Mouse (Mus musculus): Measurements from ENCODE around the gene Clcn3. TPM values are rescaled to one million over a fixed set of nuclear protein-coding genes. Genes with fewer than 3 reads are reported as not detected.
"Not testable (repeated sequence)": the region's sequence is repeated elsewhere in the genome, so short reads cannot be mapped to it uniquely, and the experiment has no call there.

Gene Clcn3
- 67.1 and 69.5 TPM in 2 replicates for polyA plus RNA-seq (2015; fragmentation: Nextera tagmentation; extraction: Ambion mirVana)

DNA sequence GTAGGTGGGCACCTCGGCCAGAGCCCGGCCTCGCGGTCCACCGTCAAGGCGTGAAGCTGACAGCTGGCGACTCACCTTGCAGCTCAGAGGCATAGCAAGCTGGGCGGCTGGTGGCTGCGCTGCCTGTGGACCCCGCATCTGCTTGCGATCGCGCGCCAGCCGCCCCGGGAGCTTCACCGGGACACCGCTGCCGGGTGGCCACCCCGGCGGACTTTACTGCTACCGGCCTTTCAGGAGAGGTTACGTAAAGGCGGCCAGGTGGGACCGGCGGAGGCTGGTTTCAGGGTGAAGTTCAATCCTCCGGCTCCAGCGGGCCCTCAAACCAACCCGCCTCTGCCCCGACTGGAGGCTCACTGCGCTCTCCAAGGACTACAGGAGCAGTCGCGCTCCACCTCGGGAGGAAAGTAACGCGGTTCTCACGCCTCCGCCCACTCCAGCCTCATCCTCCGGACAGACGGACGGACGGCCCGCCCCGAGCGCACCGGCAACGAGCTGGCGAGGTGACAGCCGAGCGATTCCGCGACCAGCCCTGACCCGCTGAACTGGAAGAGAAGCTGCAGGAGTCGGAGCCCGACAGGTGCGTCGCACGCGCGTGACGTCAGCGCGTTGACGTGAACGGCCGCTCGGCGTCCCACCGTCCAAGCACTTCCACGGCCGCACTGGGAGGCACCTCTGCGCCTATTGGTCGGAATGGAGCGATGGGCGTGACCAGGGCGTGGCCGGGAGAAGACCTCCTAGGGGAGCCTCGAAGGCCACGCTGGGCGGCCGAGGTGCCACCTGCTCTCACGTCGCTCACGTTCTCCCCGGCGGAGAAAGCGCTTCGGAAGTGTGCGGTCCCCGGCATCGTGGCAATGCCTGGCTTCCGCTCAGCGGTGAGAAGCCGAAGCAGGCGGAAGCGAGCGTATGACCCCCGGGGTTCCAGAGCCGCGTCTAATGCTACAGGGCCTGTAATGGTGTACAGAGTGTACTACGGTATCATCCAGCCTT is at the start of gene Clcn3:
Gene Clcn3, minus strand, starts transcription at position 600 of the 987 bp plus-strand sequence.
- ATAC-seq (replicated peaks) = peak; percentile 100
- H3K4me1 ChIP-seq = peaks cover 14% of the 10 kb centered on the region
- peak within 1 kb of the TSS; percentile 97 for H3K4me2 ChIP-seq
- under 1% methylated on average over 101 of the region's 101 CpGs for WGBS
- peak within 1 kb of the TSS; percentile 86 for H3K27ac ChIP-seq
- peak within 1 kb of the TSS; percentile 71 for H3K9ac ChIP-seq
- H3K4me3 ChIP-seq = peak within 1 kb of the TSS; percentile 63
- H3K36me3 ChIP-seq (replicated peaks) = no peaks in the 10 kb centered on the region
- H3K9me3 ChIP-seq = no peaks in the 10 kb centered on the region
- H3K27me3 ChIP-seq (replicated peaks) = no peaks in the 10 kb centered on the region

DNA sequence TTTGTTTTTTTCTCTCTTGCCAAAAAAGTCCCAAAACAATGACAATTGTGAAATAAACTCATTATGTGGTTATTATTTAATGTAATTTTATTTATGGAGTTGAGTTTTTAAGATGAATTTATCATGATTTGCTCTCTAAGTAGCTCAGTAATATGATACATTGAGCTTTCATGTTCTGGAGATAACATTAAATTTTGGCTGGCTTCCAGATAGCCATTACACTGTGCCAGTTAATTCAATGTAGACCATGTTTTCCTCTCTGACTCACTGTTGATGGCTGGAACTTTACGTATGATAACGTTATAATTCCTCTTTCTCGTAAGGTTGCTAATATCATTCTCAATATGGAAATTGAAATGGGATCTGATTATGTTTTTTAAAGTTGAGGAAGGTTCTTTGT is 13.4 kb upstream of the Clcn3 start:
- 94% methylated on average over 3 of the region's 3 CpGs for WGBS

DNA sequence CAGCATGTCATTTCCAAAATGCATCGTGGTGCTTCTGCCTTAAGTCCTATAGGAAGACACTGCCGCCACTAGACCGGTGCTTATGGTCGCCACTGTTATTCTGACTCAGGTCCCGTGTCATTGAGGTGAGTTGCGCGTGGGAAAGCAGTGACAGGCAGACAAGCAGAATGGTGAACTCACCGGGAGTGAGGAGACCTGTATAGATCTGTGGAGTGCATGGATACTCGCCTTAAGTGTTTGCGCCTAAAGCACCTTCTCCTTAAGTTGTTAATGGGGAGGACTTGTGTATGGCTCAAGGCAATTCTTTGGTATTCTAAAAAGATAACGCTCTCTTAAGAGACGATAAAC is 10.5 kb upstream of the Clcn3 start:
- Histone ChIP-seq H3K9me3 (no peaks in the 10 kb centered on the region), H3K4me1 (peaks cover 14% of the 10 kb centered on the region), H3K27me3 (replicated peaks) (no peaks in the 10 kb centered on the region), H3K36me3 (replicated peaks) (no peaks in the 10 kb centered on the region), H3K4me2 (peak overlapping the region; percentile 64), H3K4me3 (peak overlapping the region; percentile 67), H3K27ac (peak overlapping the region; percentile 86), H3K9ac (peak overlapping the region; percentile 56)
- ATAC-seq (replicated peaks) = no peak
- 5% methylated on average over 12 of the region's 12 CpGs for WGBS

More for the DNA sequence above, 13.4 kb upstream of the Clcn3 start:
- no peak overlapping the region for H3K4me2 ChIP-seq
- H3K9me3 ChIP-seq = no peaks in the 10 kb centered on the region
- no peak overlapping the region for H3K27ac ChIP-seq
- H3K9ac ChIP-seq = no peak overlapping the region
- H3K27me3 ChIP-seq (replicated peaks) = no peaks in the 10 kb centered on the region
- H3K4me1 ChIP-seq = peaks cover 14% of the 10 kb centered on the region
- no peak for ATAC-seq (replicated peaks)
- no peaks in the 10 kb centered on the region for H3K36me3 ChIP-seq (replicated peaks)
- no peak overlapping the region for H3K4me3 ChIP-seq

DNA sequence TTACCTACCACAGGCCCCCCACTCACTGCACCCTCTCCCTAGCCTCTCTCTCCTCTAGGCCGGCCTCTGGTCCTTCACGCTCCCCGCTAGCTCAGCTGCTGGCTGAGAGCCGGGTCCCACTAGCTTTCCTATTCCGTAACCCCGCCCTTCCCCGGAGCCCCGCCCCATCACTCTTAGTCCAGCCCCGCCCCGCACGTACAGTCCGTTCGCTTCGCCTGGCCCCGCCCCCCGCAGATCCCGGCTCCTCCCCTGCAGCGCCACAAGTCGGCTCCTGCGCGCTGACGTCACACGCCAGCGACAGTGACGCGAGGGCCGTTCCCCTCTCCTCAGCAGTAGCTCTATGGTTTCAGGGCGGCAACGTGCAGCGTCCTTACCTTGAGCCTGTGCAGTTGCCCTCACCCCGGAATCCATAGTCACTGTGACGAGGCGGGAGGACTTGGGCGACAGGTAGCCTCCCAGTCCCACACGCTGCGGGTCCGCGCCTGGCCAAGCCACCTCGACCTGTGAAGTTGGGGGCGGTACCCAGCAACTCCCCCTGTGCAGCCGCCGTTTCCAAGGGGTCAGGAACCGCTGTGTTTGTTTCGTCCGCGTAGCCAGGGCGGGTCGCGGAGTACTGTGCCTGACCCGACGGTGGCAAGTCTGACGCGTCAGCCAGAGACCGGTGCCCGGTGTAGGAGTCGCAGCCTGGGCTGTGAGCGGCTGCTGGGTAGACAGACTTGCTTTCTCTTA is 10.0 kb upstream of the Clcn3 start, which contains the start of gene Nek1:
Gene Nek1, plus strand, starts transcription at position 286 of the 729 bp plus-strand sequence.
- H3K4me2 ChIP-seq = peak within 1 kb of the TSS; percentile 64
- peak within 1 kb of the TSS; percentile 67 for H3K4me3 ChIP-seq
- peaks cover 14% of the 10 kb centered on the region for H3K4me1 ChIP-seq
- H3K9me3 ChIP-seq = no peaks in the 10 kb centered on the region
- WGBS = 1% methylated on average over 57 of the region's 57 CpGs
- H3K27ac ChIP-seq = peak within 1 kb of the TSS; percentile 86
- H3K36me3 ChIP-seq (replicated peaks) = no peaks in the 10 kb centered on the region
- H3K9ac ChIP-seq = peak within 1 kb of the TSS; percentile 56
- peak; percentile 97 for ATAC-seq (replicated peaks)
- H3K27me3 ChIP-seq (replicated peaks) = no peaks in the 10 kb centered on the region

DNA sequence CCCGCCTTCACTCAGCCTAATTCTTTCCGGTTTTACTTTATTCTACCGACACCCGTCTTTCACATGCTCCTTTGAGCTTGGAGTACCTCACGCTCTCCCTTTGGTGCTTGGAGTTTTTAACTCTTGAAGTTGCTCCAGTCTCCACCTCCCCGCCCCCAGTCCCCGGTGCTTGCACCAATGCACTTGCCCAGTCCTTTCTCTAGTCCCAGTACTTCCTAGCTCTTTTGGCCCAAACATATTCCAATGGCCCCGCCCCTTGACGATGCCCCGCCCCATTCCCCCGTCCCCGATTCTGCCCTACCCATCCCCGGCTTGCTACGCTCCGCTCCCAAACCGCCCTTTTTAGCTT is 9.4 kb upstream of the Clcn3 start:
- no peak for ATAC-seq (replicated peaks)
- WGBS = under 1% methylated on average over 16 of the region's 16 CpGs
- Histone ChIP-seq H3K4me2 (peak overlapping the region; percentile 64), H3K27ac (peak overlapping the region; percentile 86), H3K4me3 (peak overlapping the region; percentile 67), H3K9ac (peak overlapping the region; percentile 54), H3K9me3 (no peaks in the 10 kb centered on the region), H3K4me1 (peaks cover 14% of the 10 kb centered on the region), H3K27me3 (replicated peaks) (no peaks in the 10 kb centered on the region), H3K36me3 (replicated peaks) (no peaks in the 10 kb centered on the region)

DNA sequence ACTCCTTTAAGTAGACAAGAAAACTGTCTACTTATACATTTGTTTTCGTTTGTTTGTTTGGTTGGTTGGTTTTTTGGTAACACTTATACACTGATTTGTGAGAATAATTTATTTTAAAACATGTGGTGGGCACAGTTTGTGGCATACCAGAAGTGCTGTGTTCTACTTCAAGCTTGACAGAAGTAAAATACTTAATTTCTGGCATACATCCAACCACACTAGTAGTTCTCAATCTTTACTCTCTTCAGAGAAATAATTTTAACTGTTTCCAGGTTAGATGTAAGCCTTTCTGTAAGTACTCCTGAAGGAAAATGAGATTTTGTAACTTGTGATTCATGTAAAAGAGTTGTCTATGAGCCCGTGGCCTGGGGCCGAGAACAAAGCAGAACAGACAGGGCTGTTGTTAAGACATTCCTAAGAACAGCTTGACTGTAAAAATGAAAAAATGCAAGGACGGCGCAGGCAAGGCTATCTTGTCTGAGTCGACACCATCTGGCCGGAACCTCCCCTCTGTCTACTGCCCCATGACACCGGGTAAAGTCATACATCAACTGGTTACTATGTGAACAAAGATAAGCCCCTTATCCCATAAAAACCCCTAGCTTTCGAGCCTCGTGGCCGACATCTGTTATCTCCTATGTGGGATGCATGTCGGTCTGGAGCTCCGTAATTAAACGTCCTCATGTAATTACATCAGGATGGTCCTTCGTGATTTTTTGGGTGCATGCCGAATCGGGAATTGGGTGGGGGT is 1.3 kb upstream of the Clcn3 start:
- not testable (repeated sequence) for ATAC-seq (replicated peaks); H3K9me3 ChIP-seq; H3K27me3 ChIP-seq (replicated peaks); H3K36me3 ChIP-seq (replicated peaks); H3K27ac ChIP-seq; H3K4me3 ChIP-seq; H3K9ac ChIP-seq
- peak overlapping the region; percentile 97 for H3K4me2 ChIP-seq
- H3K4me1 ChIP-seq = peaks cover 14% of the 10 kb centered on the region
- WGBS = 90% methylated on average over 17 of the region's 17 CpGs

DNA sequence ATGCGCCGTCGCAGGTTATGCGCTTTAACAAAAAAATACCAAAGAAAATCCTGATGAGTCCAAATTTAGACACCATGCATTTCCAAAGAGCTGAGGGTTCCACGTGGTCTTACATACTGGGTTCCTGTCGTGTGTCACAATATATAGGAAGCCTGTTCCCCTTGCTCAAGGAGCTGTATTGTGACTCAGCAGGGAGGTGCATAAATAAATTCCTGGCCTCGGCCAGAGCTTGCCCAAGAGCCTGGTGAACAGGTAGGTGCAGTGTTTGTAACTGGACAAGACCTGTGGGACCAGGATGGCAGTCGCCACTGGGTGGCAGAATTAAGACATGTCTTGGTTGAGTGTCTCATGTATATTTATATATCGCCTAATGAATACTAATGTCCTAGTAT is 584 bp upstream of the Clcn3 start:
- 6% methylated on average over 9 of the region's 9 CpGs for WGBS
- Histone ChIP-seq H3K27me3 (replicated peaks) (no peaks in the 10 kb centered on the region), H3K4me1 (peaks cover 14% of the 10 kb centered on the region), H3K9ac (peak overlapping the region; percentile 66), H3K27ac (peak overlapping the region; percentile 86), H3K4me2 (peak overlapping the region; percentile 97), H3K36me3 (replicated peaks) (no peaks in the 10 kb centered on the region), H3K4me3 (peak overlapping the region; percentile 63), H3K9me3 (no peaks in the 10 kb centered on the region)
- ATAC-seq (replicated peaks) = peak; percentile 79

DNA sequence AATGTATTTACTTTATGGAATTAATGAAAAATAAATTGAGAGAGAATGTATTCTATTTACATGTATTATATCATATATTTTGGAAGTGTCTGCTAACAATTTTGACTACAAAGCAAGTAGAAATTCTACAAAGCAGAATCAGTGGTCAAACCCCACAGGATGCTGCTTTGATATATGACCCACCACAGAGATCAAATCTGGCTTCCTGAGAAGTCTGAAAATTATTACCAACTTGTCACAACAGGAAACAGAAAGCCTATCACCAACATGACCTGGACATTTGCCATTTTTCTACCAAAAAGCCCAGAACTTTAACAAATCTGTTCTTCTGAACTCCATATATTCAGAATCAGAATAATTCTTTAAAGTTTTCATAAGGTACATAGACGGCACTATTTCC is 1.7 kb downstream of the Clcn3 start:
- Histone ChIP-seq H3K27ac (no peak overlapping the region), H3K4me2 (peak overlapping the region; percentile 97; the same call in 1 of the 2 replicates), H3K36me3 (replicated peaks) (no peaks in the 10 kb centered on the region), H3K4me3 (no peak overlapping the region), H3K9me3 (no peaks in the 10 kb centered on the region), H3K9ac (no peak overlapping the region), H3K27me3 (replicated peaks) (no peaks in the 10 kb centered on the region), H3K4me1 (peaks cover 14% of the 10 kb centered on the region)
- 68% methylated on average over 1 of the region's 1 CpGs for WGBS
- ATAC-seq (replicated peaks) = no peak

DNA sequence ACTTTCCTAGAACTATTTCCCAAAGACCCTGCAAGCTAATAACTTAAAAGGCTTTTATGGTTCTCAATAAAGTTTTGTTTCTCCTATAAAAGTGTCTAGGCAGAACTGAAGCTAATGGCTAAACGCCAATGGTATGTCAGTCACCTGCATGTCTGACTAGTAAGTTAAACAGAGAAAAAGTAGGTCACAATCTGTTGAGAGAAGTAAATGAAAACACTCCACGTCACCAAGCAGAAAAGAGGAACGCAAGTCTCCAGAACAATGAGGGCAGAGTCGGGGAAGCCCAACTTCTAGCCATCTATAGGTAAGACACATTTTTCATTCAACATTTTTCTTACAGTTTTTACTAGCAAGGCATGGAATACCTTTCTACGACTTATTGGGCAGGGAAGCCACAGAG is 4.6 kb downstream of the Clcn3 start:
- H3K27ac ChIP-seq = no peak overlapping the region
- no peaks in the 10 kb centered on the region for H3K27me3 ChIP-seq (replicated peaks)
- H3K9me3 ChIP-seq = no peaks in the 10 kb centered on the region
- no peak overlapping the region for H3K4me2 ChIP-seq
- no peak for ATAC-seq (replicated peaks)
- 84% methylated on average over 5 of the region's 5 CpGs for WGBS
- H3K36me3 ChIP-seq (replicated peaks) = no peaks in the 10 kb centered on the region
- H3K9ac ChIP-seq = no peak overlapping the region
- no peak overlapping the region for H3K4me3 ChIP-seq
- peaks cover 14% of the 10 kb centered on the region for H3K4me1 ChIP-seq

DNA sequence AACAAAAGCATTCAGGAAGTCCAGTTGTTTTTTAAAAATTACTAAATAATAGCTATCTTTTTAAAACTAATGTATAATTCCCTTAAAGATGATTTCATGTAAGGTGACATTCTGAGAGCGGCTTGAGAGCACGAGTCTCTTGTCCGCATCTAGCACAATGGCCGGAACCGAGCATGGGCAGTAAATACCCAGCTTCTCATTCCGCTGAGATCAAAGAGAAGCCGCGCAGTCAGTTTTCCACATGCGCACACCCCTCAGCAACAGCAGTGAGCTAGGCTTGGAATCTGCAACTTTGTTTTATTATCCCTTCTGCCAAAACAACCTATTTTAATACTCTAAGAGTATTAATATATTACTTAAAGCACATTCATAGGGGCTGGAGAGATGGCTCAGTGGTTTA is 6.3 kb downstream of the Clcn3 start:
- ATAC-seq (replicated peaks) = no peak
- Histone ChIP-seq H3K36me3 (replicated peaks) (no peaks in the 10 kb centered on the region), H3K27me3 (replicated peaks) (no peaks in the 10 kb centered on the region), H3K9ac (no peak overlapping the region), H3K4me1 (peaks cover 11% of the 10 kb centered on the region), H3K4me3 (no peak overlapping the region), H3K9me3 (no peaks in the 10 kb centered on the region), H3K27ac (no peak overlapping the region), H3K4me2 (no peak overlapping the region)
- WGBS = 75% methylated on average over 9 of the region's 9 CpGs

DNA sequence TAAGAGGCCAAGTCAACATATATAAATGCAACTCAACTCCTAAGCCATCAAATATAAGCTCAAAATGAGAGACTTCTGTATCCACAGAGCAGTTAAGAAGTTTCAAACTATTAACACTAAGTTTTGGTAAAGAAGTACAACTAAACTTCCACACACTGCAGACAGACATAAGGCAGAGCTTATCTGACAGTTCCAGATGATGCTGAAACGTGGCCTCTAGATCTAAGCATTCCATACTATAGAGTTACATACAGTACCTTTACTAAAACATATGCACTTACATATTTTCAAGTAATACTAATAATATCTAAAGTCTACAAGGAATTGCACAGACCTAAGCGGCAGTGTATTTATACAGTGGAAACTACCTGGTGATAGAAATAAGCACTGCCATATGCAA is 8.3 kb downstream of the Clcn3 start:
- Histone ChIP-seq H3K9ac (no peak overlapping the region), H3K9me3 (no peaks in the 10 kb centered on the region), H3K4me1 (peaks cover 4% of the 10 kb centered on the region; the same call in 1 of the 2 replicates), H3K27ac (no peak overlapping the region), H3K27me3 (replicated peaks) (no peaks in the 10 kb centered on the region), H3K4me2 (no peak overlapping the region), H3K36me3 (replicated peaks) (no peaks in the 10 kb centered on the region), H3K4me3 (no peak overlapping the region)
- no peak for ATAC-seq (replicated peaks)
- 85% methylated on average over 2 of the region's 2 CpGs for WGBS

DNA sequence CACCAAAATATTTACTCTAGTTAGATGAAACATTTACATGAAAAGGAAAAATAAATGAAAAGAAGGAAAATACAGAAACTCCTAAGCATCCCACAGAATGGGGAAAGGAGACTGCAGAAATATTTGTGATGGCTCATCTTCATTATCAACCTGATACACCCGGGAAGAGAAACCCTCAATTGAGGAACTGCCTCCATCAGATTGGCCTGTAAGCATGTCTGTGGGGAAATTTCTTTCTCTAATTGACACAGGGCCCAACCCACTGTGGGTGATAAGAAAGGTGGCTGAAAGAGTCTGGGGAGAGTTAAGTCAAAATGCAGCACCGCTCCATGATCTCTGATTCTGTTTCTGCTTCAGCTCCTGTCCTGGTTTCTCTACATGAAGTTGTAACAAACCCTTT is 9.7 kb downstream of the Clcn3 start:
- Histone ChIP-seq H3K4me1 (peaks cover 4% of the 10 kb centered on the region; the same call in 1 of the 2 replicates), H3K9me3 (no peaks in the 10 kb centered on the region)
- WGBS = 92% methylated on average over 2 of the region's 2 CpGs

More for the DNA sequence above, 9.7 kb downstream of the Clcn3 start:
- H3K27ac ChIP-seq = no peak overlapping the region
- H3K4me3 ChIP-seq = no peak overlapping the region
- no peaks in the 10 kb centered on the region for H3K36me3 ChIP-seq (replicated peaks)
- no peak overlapping the region for H3K4me2 ChIP-seq
- ATAC-seq (replicated peaks) = no peak
- no peaks in the 10 kb centered on the region for H3K27me3 ChIP-seq (replicated peaks)
- no peak overlapping the region for H3K9ac ChIP-seq
